Mouse (Mus musculus) hindbrain, embryonic 14.5 days (tissue): ENCODE measurements around the gene Mrpl2. TPM values are rescaled to one million over a fixed set of nuclear protein-coding genes. Genes with fewer than 3 reads are reported as not detected.
A peak's percentile ranks its signal among the peaks of the same experiment; 100 is the strongest.

Experiments
- ATAC-seq: fragments of 200-750 bp; cut with Nextera tagmentation; 2 replicates; pipeline ENCODE4 v1.8.0; 2017; ENCODE audit warnings: moderate number of reproducible peaks, mild to moderate bottlenecking, moderate TSS enrichment, moderate library complexity; ENCODE audit not compliant: low FRiP score
- DNase-seq: peaks from one replicate; pipeline ENCODE4 v3.0.0-alpha.2; 2015; ENCODE audit warnings: low spot score
- H3K27ac ChIP-seq: fragments of 300-500 bp; sonication (generic); 2 replicates; pipeline ENCODE4 v1.5.1; 2014; ENCODE audit warnings: mild to moderate bottlenecking, moderate library complexity
- H3K27me3 ChIP-seq: fragments of 300-500 bp; sonication (generic); 2 replicates; pipeline ENCODE4 v1.6.1; 2014; ENCODE audit warnings: mild to moderate bottlenecking, low read length, mixed read lengths; ENCODE audit not compliant: control insufficient read depth, insufficient read depth
- H3K36me3 ChIP-seq: fragments of 300-500 bp; sonication (generic); replicated peaks from 2 replicates; pipeline ENCODE4 v1.6.1; 2014; ENCODE audit not compliant: control insufficient read depth, insufficient read depth
- H3K4me1 ChIP-seq: fragments of 300-500 bp; sonication (generic); replicated peaks from 2 replicates; pipeline ENCODE4 v1.6.1; 2014; ENCODE audit warnings: antibody characterized with exemption, low read length, mixed read lengths; ENCODE audit not compliant: control insufficient read depth, insufficient read depth
- H3K4me2 ChIP-seq: fragments of 300-500 bp; sonication (generic); replicated peaks from 2 replicates; pipeline ENCODE4 v1.6.1; 2014; ENCODE audit warnings: mild to moderate bottlenecking, moderate library complexity
- H3K4me3 ChIP-seq: fragments of 300-500 bp; sonication (generic); replicated peaks from 2 replicates; pipeline ENCODE4 v1.5.1; 2014; ENCODE audit warnings: mild to moderate bottlenecking, low read length
- H3K9ac ChIP-seq: fragments of 300-500 bp; sonication (generic); 2 replicates; pipeline ENCODE4 v1.6.1; 2014
- H3K9me3 ChIP-seq: fragments of 300-500 bp; sonication (generic); 2 replicates; pipeline ENCODE4 v1.6.1; 2016; ENCODE audit warnings: low read length; ENCODE audit not compliant: control insufficient read depth
- WGBS: fragments of 180-500 bp; shearing (Covaris S2); extraction: QIAGEN DNeasy Blood & Tissue Kit; methylation state at CpG from one replicate; pipeline ENCODE4 v1.1.7; 2014; 5-methylcytosine and 5-hydroxymethylcytosine counted together
- polyA plus RNA-seq: library from polyadenylated mRNA; unstranded; fragments of >200 nt; fragmentation: Nextera tagmentation; extraction: Ambion mirVana; gene quantifications from 2 replicates; pipeline ENCODE4 v1.2.1, GENCODE M21; 2014

The Mrpl2 gene
- polyA plus RNA-seq, 1 experiment from 2014 or later = 66.5 TPM

- peaks cover 32% of the 10 kb centered on the region for H3K4me1 ChIP-seq
- H3K4me2 ChIP-seq = peak overlapping the region; percentile 83
- no peaks in the 10 kb centered on the region for H3K9me3 ChIP-seq
- H3K4me3 ChIP-seq = peak overlapping the region; percentile 62
- peak overlapping the region; percentile 93 for H3K27ac ChIP-seq
- H3K9ac ChIP-seq = peak overlapping the region; percentile 94
- no peak for DNase-seq
- 73% methylated on average over 17 of the region's 17 CpGs for WGBS
- H3K27me3 ChIP-seq = no peaks in the 10 kb centered on the region
- peaks cover 40% of the 10 kb centered on the region for H3K36me3 ChIP-seq
- no peak for ATAC-seq
Observed at GRCm38 (mm10) chr17:46651292-46651691, 5.3 kb downstream of the Mrpl2 start.

DNA sequence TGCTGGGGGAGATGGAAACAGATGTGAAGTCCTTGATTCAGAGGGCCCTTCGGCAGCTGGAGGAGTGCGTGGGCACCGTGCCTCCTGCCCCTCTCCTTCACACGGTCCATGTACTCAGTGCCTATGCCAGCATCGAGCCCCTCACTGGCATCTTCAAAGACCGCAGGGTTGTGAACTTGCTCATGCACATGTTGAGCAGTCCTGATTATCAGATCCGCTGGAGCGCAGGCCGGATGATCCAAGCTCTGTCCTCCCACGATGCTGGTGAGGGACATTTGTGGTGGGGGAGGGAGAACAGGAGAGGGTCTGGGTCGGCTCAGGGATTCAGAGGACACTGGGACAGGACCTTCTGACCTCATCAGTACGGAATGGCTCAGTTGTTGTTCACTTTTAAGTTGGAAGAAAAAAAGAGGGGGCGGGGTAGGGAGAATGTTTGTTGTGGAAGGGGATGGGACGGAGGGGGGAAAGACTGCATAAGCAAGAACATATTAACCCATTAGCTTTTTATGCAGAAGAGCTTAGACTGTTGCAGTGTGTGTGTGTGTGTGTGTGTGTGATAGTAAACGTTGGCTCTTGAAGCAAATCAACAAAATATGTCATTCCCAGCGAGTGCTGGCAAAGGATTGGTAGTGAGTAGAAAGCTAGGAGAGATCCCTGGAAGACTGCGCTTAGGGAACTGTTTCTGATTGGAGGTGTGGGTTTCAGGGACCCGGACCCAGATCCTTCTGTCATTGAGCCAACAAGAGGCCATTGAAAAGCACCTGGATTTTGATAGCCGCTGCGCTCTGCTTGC is 5.9 kb downstream of the Mrpl2 start:
- no peak overlapping the region for H3K27ac ChIP-seq

GRCm38 (mm10) chr17:46656054-46656453 is 10.0 kb downstream of the Mrpl2 start:
- DNase-seq (no peak), ATAC-seq (no peak)
- H3K27ac ChIP-seq = no peak overlapping the region
- no peaks in the 10 kb centered on the region for H3K27me3 ChIP-seq
- H3K9me3 ChIP-seq = no peaks in the 10 kb centered on the region
- peaks cover 82% of the 10 kb centered on the region for H3K36me3 ChIP-seq
- 94% methylated on average over 6 of the region's 6 CpGs for WGBS
- H3K4me2 ChIP-seq = no peak overlapping the region
- H3K9ac ChIP-seq = no peak overlapping the region
- peaks cover 14% of the 10 kb centered on the region for H3K4me1 ChIP-seq
- no peak overlapping the region for H3K4me3 ChIP-seq

More for the DNA sequence above, 5.9 kb downstream of the Mrpl2 start:
- DNase-seq (no peak), ATAC-seq (no peak)
- Histone ChIP-seq H3K27me3 (no peaks in the 10 kb centered on the region), H3K9me3 (no peaks in the 10 kb centered on the region), H3K9ac (peak overlapping the region; percentile 94), H3K36me3 (peaks cover 46% of the 10 kb centered on the region), H3K4me2 (peak overlapping the region; percentile 83), H3K4me1 (peaks cover 27% of the 10 kb centered on the region), H3K4me3 (peak overlapping the region; percentile 62)
- 78% methylated on average over 20 of the region's 20 CpGs for WGBS

- Histone ChIP-seq H3K27ac (no peak overlapping the region), H3K4me1 (no peaks in the 10 kb centered on the region), H3K36me3 (peaks cover 99% of the 10 kb centered on the region), H3K9me3 (no peaks in the 10 kb centered on the region), H3K9ac (no peak overlapping the region), H3K4me2 (no peak overlapping the region), H3K27me3 (no peaks in the 10 kb centered on the region), H3K4me3 (no peak overlapping the region)
- no peak for ATAC-seq
- DNase-seq = no peak
- WGBS = 94% methylated on average over 9 of the region's 9 CpGs
Observed at GRCm38 (mm10) chr17:46661351-46661750, 15.3 kb downstream of the Mrpl2 start.

- H3K9ac ChIP-seq = no peak overlapping the region
- H3K4me3 ChIP-seq = no peak overlapping the region
- H3K27me3 ChIP-seq = no peaks in the 10 kb centered on the region
- no peaks in the 10 kb centered on the region for H3K9me3 ChIP-seq
- WGBS = 94% methylated on average over 12 of the region's 12 CpGs
- no peak for DNase-seq
- ATAC-seq = no peak
- no peaks in the 10 kb centered on the region for H3K4me1 ChIP-seq
- H3K27ac ChIP-seq = no peak overlapping the region
- no peak overlapping the region for H3K4me2 ChIP-seq
- H3K36me3 ChIP-seq = peaks cover 99% of the 10 kb centered on the region
Observed at GRCm38 (mm10) chr17:46661981-46662380, 16.0 kb downstream of the Mrpl2 start.

DNA sequence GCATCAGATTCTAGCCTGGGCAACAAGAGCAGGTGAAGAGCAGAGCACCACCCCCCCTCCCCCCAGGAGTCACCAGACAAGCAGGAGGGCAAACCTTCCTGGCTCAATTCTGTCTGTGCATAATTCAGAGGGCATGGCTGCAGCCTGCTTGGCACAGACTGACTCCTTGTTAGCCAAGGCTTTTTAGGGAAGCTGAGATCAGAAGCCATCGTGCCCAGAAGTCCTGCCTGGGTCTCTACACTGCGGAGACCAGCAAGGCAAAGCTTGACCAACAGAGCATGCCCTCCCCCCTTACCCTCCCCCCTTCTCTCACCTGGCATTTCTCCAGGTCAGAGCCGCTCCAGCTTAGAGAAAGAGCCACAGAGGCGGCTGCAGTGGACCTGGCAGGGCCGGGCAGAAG is 16.7 kb downstream of the Mrpl2 start:
- 92% methylated on average over 5 of the region's 5 CpGs for WGBS
- ATAC-seq (no peak), DNase-seq (no peak)
- Histone ChIP-seq H3K9ac (no peak overlapping the region), H3K9me3 (no peaks in the 10 kb centered on the region), H3K36me3 (peaks cover 98% of the 10 kb centered on the region), H3K4me2 (no peak overlapping the region), H3K27me3 (no peaks in the 10 kb centered on the region), H3K4me1 (no peaks in the 10 kb centered on the region), H3K4me3 (no peak overlapping the region), H3K27ac (no peak overlapping the region)

GRCm38 (mm10) chr17:46667712-46668111 is 21.7 kb downstream of the Mrpl2 start:
- WGBS = 90% methylated on average over 16 of the region's 16 CpGs
- Histone ChIP-seq H3K27me3 (no peaks in the 10 kb centered on the region), H3K9ac (no peak overlapping the region), H3K4me2 (no peak overlapping the region), H3K27ac (no peak overlapping the region), H3K4me1 (no peaks in the 10 kb centered on the region), H3K36me3 (peaks cover 82% of the 10 kb centered on the region), H3K4me3 (no peak overlapping the region), H3K9me3 (no peaks in the 10 kb centered on the region)
- DNase-seq (no peak), ATAC-seq (no peak)

GRCm38 (mm10) chr17:46669911-46670310 is 23.9 kb downstream of the Mrpl2 start:
- no peaks in the 10 kb centered on the region for H3K9me3 ChIP-seq
- no peak overlapping the region for H3K4me2 ChIP-seq
- no peak overlapping the region for H3K4me3 ChIP-seq
- peaks cover 64% of the 10 kb centered on the region for H3K36me3 ChIP-seq
- H3K27me3 ChIP-seq = no peaks in the 10 kb centered on the region
- H3K4me1 ChIP-seq = peaks cover 6% of the 10 kb centered on the region
- 97% methylated on average over 10 of the region's 10 CpGs for WGBS
- H3K9ac ChIP-seq = no peak overlapping the region
- H3K27ac ChIP-seq = no peak overlapping the region
- DNase-seq = no peak
- no peak for ATAC-seq

DNA sequence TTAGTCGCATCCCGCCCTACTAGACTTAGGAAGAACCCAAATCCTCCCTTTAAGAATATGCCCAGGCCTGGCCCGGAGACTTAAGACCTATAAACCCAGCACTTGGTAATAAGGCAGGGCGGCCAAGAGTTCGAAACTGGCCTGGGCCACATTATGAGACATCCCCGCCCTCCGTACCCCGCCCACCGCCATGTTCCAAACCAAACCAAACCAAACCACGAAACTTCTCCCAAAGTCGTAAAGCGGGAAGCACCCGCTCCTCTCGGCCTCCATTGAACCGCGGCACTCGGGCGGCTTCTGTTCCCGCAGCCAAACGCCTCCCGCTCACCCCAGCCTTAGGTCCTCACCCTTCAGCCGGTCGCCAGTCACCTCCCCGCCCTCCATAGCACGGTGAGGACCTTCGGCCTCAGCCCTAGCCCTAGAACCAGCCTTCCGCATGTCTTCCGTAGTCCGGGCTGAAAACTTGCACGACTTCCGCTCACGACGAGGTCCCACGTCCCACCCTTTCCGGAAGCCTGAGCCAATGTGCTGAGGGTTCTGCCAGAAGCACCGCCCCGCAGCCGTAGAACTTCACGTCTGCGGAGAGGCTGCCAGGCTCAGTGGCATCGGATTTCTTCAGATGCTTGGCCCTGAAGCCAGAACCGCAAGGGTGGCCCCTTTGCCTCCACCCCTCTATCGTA is 28.0 kb downstream of the Mrpl2 start, which contains the start of gene Rrp36:
TSS of gene Rrp36 (minus strand) at position 503 of the 680 bp plus-strand sequence.
- peaks cover 59% of the 10 kb centered on the region for H3K36me3 ChIP-seq
- H3K4me1 ChIP-seq = peaks cover 12% of the 10 kb centered on the region
- peak within 1 kb of the TSS; percentile 80 for H3K4me3 ChIP-seq
- peak; percentile 93 for DNase-seq
- peak within 1 kb of the TSS; percentile 69 for H3K9ac ChIP-seq
- H3K4me2 ChIP-seq = peak within 1 kb of the TSS; percentile 88
- no peaks in the 10 kb centered on the region for H3K9me3 ChIP-seq
- peak; percentile 89 for ATAC-seq
- peak within 1 kb of the TSS; percentile 58; the same call in 1 of the 2 replicates for H3K27ac ChIP-seq
- H3K27me3 ChIP-seq = no peaks in the 10 kb centered on the region
- WGBS = under 1% methylated on average over 43 of the region's 43 CpGs
